Mouse (Mus musculus): Measurements from ENCODE around the gene Llgl2. TPM values are rescaled to one million over a fixed set of nuclear protein-coding genes. Genes with fewer than 3 reads are reported as not detected.

The Llgl2 gene
- polyA plus RNA-seq, 1 experiment from 2014 or later = 1.3 TPM

DNA sequence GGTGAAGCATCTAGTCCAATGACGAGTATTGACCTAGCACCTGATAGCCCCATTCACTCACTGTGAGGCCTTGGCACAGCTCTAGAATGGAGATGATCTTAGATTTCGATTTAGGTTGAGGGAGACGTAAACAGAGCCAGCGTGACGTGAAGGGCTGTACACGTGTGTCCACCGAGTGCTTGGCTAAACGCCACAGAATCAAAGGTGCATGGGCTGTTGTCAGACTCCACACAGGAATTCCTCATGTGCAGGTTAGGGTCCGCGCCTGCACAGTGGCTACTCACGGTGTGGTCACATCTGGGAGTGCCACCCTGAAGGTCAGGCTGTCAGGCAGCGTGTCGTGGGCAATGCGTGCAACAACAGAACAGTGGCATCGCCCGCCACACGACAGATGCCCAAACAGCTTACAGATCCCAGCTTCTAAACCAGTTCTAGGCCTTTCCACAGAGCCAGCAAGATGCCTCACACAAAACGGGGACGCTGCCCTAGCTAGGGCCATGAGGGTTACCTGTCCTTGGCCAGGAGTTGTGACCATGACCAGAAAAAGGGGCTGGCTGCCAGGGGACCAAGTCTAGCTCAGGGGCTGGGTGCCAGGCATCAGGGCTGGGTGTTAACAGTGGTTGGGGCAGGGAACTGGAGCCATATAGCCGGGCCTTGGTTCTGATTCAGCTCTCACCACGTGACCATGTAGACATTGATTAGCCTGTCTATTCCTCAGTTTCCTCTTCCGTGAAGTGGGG, 13.9 kb downstream of the Llgl2 start:
- Histone ChIP-seq H3K4me1 (ENCODE audit: control insufficient read depth, insufficient read depth, low read depth, low read length) (no peaks in the 10 kb centered on the region), H3K27ac (ENCODE audit: low read depth, low read length) (no peak overlapping the region), H3K4me2 (ENCODE audit: low read length) (no peak overlapping the region), H3K36me3 (ENCODE audit: control insufficient read depth, insufficient read depth, low read length) (no peaks in the 10 kb centered on the region), H3K4me3 (ENCODE audit: low read length) (no peak overlapping the region), H3K27me3 (replicated peaks; ENCODE audit: control insufficient read depth, insufficient read depth, low read length) (no peaks in the 10 kb centered on the region), H3K9me3 (ENCODE audit: control insufficient read depth, low read length) (no peaks in the 10 kb centered on the region), H3K9ac (ENCODE audit: low read depth, low read length) (no peak overlapping the region)
- ATAC-seq = no peak
- WGBS = 94% methylated on average over 22 of the region's 22 CpGs

DNA sequence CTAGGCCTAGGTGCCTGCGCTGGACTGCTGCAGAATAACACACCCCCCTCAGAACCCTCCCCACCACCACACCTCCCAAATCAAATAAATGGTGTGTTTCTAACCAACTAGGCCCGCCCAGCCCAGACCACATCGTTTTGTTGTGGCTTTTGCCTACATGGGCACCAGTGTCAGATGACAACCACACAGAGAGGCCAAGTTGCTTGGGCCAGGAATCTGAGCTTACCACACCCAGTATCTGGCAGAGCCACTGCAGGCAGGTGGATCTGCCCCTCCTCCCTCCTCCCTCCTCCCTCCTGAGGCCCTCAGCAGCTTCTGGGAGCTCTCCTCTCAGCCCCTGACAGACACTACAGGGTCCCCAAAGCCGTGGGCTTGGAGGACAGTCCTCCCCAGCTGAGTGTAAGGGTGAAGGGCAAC, 15.1 kb downstream of the Llgl2 start:
- ATAC-seq = no peak
- Histone ChIP-seq H3K27ac (ENCODE audit: low read depth, low read length) (no peak overlapping the region), H3K9me3 (ENCODE audit: control insufficient read depth, low read length) (no peaks in the 10 kb centered on the region), H3K27me3 (replicated peaks; ENCODE audit: control insufficient read depth, insufficient read depth, low read length) (no peaks in the 10 kb centered on the region), H3K4me2 (ENCODE audit: low read length) (no peak overlapping the region), H3K4me1 (ENCODE audit: control insufficient read depth, insufficient read depth, low read depth, low read length) (no peaks in the 10 kb centered on the region), H3K9ac (ENCODE audit: low read depth, low read length) (no peak overlapping the region), H3K4me3 (ENCODE audit: low read length) (no peak overlapping the region), H3K36me3 (ENCODE audit: control insufficient read depth, insufficient read depth, low read length) (no peaks in the 10 kb centered on the region)
- WGBS = 50% methylated on average over 4 of the region's 4 CpGs

DNA sequence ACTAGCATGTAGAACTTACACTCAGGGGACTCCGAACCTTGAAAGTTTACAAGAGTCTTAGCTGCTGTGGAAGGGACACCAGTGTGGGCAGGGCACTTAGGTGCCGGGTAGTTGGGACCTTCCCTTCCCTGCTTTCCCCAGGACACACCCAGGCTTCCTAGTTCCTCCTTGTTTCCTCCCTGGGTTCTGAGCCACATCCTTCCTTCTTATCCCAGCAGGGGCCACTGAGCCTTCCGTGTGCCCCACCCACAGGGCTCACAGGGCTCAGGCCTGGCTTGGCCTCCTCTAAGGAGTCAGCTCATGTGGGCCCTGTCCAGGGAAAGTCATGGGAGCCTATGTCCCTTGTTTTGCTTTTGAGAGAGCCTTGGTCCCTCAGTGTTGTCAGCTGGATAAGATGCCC, 15.9 kb downstream of the Llgl2 start:
- ATAC-seq = no peak
- Histone ChIP-seq H3K27me3 (replicated peaks; ENCODE audit: control insufficient read depth, insufficient read depth, low read length) (no peaks in the 10 kb centered on the region), H3K36me3 (ENCODE audit: control insufficient read depth, insufficient read depth, low read length) (no peaks in the 10 kb centered on the region), H3K9ac (ENCODE audit: low read depth, low read length) (no peak overlapping the region), H3K4me1 (ENCODE audit: control insufficient read depth, insufficient read depth, low read depth, low read length) (no peaks in the 10 kb centered on the region), H3K27ac (ENCODE audit: low read depth, low read length) (no peak overlapping the region), H3K4me3 (ENCODE audit: low read length) (no peak overlapping the region), H3K4me2 (ENCODE audit: low read length) (no peak overlapping the region), H3K9me3 (ENCODE audit: control insufficient read depth, low read length) (no peaks in the 10 kb centered on the region)
- 73% methylated on average over 3 of the region's 3 CpGs for WGBS

DNA sequence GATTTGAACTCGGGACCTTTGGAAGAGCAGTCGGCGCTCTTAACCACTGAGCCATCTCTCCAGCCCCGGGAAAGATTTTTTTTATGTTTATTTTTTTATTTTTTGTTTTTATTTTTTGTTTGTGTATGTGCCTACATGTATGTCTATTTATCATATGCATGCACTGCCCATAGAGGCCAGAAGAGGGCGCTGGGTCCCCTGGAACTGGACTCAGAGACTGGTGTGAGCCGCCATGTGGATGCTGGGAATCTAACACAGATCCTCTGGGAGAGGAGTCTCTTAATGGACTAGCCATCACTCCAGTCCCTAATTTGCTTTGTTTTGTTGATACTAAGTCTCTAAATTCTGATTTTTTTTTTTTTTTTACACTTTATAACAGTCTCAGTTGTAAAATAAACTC, 17.2 kb downstream of the Llgl2 start:
- Histone ChIP-seq H3K27ac (ENCODE audit: low read depth, low read length) (no peak overlapping the region), H3K4me1 (ENCODE audit: control insufficient read depth, insufficient read depth, low read depth, low read length) (no peaks in the 10 kb centered on the region), H3K4me3 (ENCODE audit: low read length) (no peak overlapping the region), H3K9me3 (ENCODE audit: control insufficient read depth, low read length) (no peaks in the 10 kb centered on the region), H3K36me3 (ENCODE audit: control insufficient read depth, insufficient read depth, low read length) (no peaks in the 10 kb centered on the region), H3K9ac (ENCODE audit: low read depth, low read length) (no peak overlapping the region), H3K4me2 (ENCODE audit: low read length) (no peak overlapping the region), H3K27me3 (replicated peaks; ENCODE audit: control insufficient read depth, insufficient read depth, low read length) (no peaks in the 10 kb centered on the region)
- no peak for ATAC-seq
- WGBS = 86% methylated on average over 6 of the region's 6 CpGs

DNA sequence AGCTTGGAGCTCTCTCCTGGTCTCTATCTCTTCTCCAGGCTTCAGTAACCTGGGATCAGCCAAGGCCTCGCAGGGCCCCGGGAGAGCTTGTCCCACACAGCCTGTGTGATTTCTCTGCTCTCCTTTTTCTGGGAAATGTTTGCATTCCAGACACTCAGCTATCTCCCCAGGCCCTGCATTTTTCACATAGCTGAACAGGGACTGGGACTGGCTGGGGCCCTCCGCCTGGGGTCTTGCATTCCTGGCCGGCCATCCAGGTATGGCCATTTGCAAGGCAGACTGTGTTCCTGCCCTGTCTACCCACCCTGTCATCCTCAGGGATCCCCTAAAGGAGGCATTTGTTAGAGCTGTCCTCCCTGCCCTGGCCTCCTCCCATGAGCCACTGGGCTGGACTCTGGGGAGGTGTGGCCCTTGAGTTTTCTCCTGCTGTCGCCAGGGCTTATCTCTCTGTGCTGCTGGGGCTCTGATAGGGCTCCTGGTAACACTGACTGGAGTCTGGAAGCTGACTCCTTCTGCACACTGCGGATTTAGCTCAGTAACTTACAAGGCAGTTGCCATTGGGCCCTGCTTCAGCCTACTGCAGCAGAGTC, 18.2 kb downstream of the Llgl2 start:
- Histone ChIP-seq H3K9me3 (ENCODE audit: control insufficient read depth, low read length) (no peaks in the 10 kb centered on the region), H3K4me1 (ENCODE audit: control insufficient read depth, insufficient read depth, low read depth, low read length) (no peaks in the 10 kb centered on the region), H3K27me3 (replicated peaks; ENCODE audit: control insufficient read depth, insufficient read depth, low read length) (no peaks in the 10 kb centered on the region), H3K4me2 (ENCODE audit: low read length) (no peak overlapping the region), H3K4me3 (ENCODE audit: low read length) (no peak overlapping the region), H3K9ac (ENCODE audit: low read depth, low read length) (peak overlapping the region; percentile 22), H3K27ac (ENCODE audit: low read depth, low read length) (peak overlapping the region; percentile 39; the same call in 1 of the 2 replicates), H3K36me3 (ENCODE audit: control insufficient read depth, insufficient read depth, low read length) (no peaks in the 10 kb centered on the region)
- WGBS = 33% methylated on average over 6 of the region's 6 CpGs
- no peak for ATAC-seq

DNA sequence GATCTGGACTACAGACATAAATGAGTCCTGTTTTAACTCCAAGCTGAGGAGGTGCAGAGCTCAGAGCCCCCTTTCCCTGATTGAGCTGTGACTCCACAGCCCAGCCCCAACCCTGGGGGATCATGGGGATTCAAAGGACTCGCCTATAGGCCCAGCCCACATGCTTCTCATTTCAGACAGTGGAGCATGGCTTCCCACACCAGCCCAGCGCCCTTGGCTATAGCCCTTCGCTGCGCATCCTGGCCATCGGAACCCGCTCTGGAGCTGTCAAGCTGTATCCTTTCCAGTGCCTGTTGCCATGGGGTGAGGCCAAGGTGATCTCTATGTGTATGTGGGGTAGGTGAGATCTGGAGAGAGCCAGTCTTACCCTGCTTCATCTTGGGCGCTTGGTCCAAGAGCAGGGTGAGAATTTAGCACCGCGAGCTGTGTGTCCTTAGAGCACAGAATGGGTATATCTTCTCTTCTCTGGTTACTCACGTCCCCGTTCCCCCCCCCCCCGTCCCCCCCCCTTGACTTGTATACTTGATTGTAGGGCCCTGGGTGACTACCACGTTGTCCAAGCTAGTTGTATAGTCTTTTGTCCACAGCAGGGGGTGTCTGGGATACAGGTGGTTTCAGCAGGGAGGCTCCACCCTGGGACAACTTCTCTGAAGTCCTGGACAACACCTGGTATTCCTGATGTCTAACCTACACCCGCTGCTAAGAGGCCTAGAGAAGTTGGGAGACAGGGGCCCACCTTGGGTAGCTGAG, 19.5 kb downstream of the Llgl2 start:
- no peak overlapping the region for H3K4me2 ChIP-seq (ENCODE audit: low read length)
- H3K27me3 ChIP-seq (replicated peaks; ENCODE audit: control insufficient read depth, insufficient read depth, low read length) = no peaks in the 10 kb centered on the region
- no peaks in the 10 kb centered on the region for H3K4me1 ChIP-seq (ENCODE audit: control insufficient read depth, insufficient read depth, low read depth, low read length)
- no peaks in the 10 kb centered on the region for H3K36me3 ChIP-seq (ENCODE audit: control insufficient read depth, insufficient read depth, low read length)
- H3K9me3 ChIP-seq (ENCODE audit: control insufficient read depth, low read length) = no peaks in the 10 kb centered on the region
- no peak overlapping the region for H3K9ac ChIP-seq (ENCODE audit: low read depth, low read length)
- H3K27ac ChIP-seq (ENCODE audit: low read depth, low read length) = no peak overlapping the region
- no peak overlapping the region for H3K4me3 ChIP-seq (ENCODE audit: low read length)
- 86% methylated on average over 11 of the region's 14 CpGs for whole genome bisulfite sequencing
- no peak for ATAC-seq

DNA sequence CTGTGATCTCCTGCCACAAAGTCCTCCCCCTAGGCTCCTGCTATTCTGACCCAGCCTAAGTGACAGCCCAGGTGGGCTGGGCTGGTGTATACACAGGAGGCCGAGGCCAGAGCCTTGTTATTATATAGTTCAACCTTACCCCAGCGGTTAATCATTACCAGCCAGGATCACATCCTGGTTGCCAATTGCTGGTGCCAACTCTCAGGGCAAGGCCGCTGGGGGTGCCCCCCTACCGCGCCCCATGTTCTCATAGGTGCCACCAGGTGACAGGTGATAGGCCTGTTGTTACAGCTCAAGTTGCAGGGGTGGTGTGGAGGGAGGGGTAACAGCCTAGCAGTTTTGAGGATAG, 20.0 kb downstream of the Llgl2 start:
- WGBS = 89% methylated on average over 5 of the region's 5 CpGs
- Histone ChIP-seq H3K4me3 (ENCODE audit: low read length) (no peak overlapping the region), H3K9me3 (ENCODE audit: control insufficient read depth, low read length) (no peaks in the 10 kb centered on the region), H3K27ac (ENCODE audit: low read depth, low read length) (no peak overlapping the region), H3K27me3 (replicated peaks; ENCODE audit: control insufficient read depth, insufficient read depth, low read length) (no peaks in the 10 kb centered on the region), H3K4me2 (ENCODE audit: low read length) (no peak overlapping the region), H3K9ac (ENCODE audit: low read depth, low read length) (no peak overlapping the region), H3K4me1 (ENCODE audit: control insufficient read depth, insufficient read depth, low read depth, low read length) (no peaks in the 10 kb centered on the region), H3K36me3 (ENCODE audit: control insufficient read depth, insufficient read depth, low read length) (no peaks in the 10 kb centered on the region)
- no peak for ATAC-seq

DNA sequence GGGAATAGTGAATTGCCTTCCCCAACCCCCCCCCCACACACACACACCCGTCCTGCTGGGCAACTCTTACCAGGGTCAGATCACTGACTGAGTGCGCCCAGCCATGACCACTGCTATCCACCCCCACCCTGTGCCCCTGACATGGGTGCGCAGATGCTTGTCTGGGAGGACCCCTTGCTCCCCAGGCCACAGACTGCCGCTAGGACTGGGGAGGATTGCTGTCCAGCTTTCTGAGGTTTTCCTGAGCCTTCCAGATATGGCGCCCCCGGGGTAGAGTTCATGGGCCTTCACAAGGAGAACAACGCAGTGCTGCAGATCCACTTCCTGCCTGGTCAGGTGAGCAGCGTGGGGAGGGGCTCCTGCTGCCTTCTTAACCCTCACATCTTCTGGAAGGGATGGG, 20.4 kb downstream of the Llgl2 start:
- no peaks in the 10 kb centered on the region for H3K27me3 ChIP-seq (replicated peaks; ENCODE audit: control insufficient read depth, insufficient read depth, low read length)
- no peak overlapping the region for H3K4me2 ChIP-seq (ENCODE audit: low read length)
- H3K9ac ChIP-seq (ENCODE audit: low read depth, low read length) = no peak overlapping the region
- H3K36me3 ChIP-seq (ENCODE audit: control insufficient read depth, insufficient read depth, low read length) = no peaks in the 10 kb centered on the region
- H3K27ac ChIP-seq (ENCODE audit: low read depth, low read length) = no peak overlapping the region
- WGBS = 75% methylated on average over 8 of the region's 8 CpGs
- H3K4me3 ChIP-seq (ENCODE audit: low read length) = no peak overlapping the region
- H3K9me3 ChIP-seq (ENCODE audit: control insufficient read depth, low read length) = no peaks in the 10 kb centered on the region
- ATAC-seq = no peak
- H3K4me1 ChIP-seq (ENCODE audit: control insufficient read depth, insufficient read depth, low read depth, low read length) = no peaks in the 10 kb centered on the region

DNA sequence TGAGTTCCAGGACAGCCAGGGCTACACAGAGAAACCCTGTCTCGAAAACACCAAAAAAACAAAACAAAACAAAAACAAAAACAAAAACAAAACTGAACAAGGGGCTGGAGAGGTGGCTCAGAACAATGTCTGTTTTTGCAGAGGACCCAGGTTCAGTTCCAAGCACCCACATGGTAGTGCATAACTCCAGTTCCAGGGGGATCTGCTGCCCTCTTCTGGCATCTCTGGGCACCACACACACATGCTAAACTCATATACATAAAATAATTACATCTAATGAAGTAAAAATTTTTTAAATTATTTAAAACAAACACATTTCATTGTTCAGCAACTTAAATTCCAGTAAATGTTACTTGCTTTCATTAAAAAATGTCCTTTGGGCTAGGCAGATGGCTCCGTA, 22.0 kb downstream of the Llgl2 start:
- no peak overlapping the region for H3K4me3 ChIP-seq (ENCODE audit: low read length)
- no peaks in the 10 kb centered on the region for H3K4me1 ChIP-seq (ENCODE audit: control insufficient read depth, insufficient read depth, low read depth, low read length)
- no peak overlapping the region for H3K9ac ChIP-seq (ENCODE audit: low read depth, low read length)
- no peak overlapping the region for H3K4me2 ChIP-seq (ENCODE audit: low read length)
- H3K27me3 ChIP-seq (replicated peaks; ENCODE audit: control insufficient read depth, insufficient read depth, low read length) = no peaks in the 10 kb centered on the region
- ATAC-seq = no peak
- no peaks in the 10 kb centered on the region for H3K36me3 ChIP-seq (ENCODE audit: control insufficient read depth, insufficient read depth, low read length)
- H3K27ac ChIP-seq (ENCODE audit: low read depth, low read length) = no peak overlapping the region
- WGBS = 90% methylated on average over 2 of the region's 2 CpGs
- no peaks in the 10 kb centered on the region for H3K9me3 ChIP-seq (ENCODE audit: control insufficient read depth, low read length)

All from hindbrain, embryonic 16.5 days (tissue).